Mouse (Mus musculus) MEL (cell line): ENCODE results near the gene Ccsap.

ENCODE experiments used
- CTCF ChIP-seq, 3 experiments: IDR thresholded peaks in 2 of 3; conservative IDR thresholded peaks in 1 of 3; 2 replicates each; pipeline ENCODE4 v1.5.1; 2011 to 2012; ENCODE audit warnings: low read length in 3 of 3, low read depth in 2 of 3, mild to moderate bottlenecking in 2 of 3, improper control_type of control experiment in 1 of 3, inconsistent platforms in 1 of 3, mixed read lengths in 1 of 3, moderate library complexity in 1 of 3; ENCODE audit not compliant: control insufficient read depth in 1 of 3, insufficient read depth in 1 of 3, poor library complexity in 1 of 3, severe bottlenecking in 1 of 3
- MAZ ChIP-seq: IDR thresholded peaks from 2 replicates; pipeline ENCODE4 v1.6.1; 2012; ENCODE audit warnings: low read depth, mild to moderate bottlenecking, inconsistent platforms, low read length, improper control_type of control experiment
- RAD21 ChIP-seq: IDR thresholded peaks from 2 replicates; pipeline ENCODE4 v1.6.1; 2011; ENCODE audit warnings: mild to moderate bottlenecking, low read depth, low read length, improper control_type of control experiment

DNA sequence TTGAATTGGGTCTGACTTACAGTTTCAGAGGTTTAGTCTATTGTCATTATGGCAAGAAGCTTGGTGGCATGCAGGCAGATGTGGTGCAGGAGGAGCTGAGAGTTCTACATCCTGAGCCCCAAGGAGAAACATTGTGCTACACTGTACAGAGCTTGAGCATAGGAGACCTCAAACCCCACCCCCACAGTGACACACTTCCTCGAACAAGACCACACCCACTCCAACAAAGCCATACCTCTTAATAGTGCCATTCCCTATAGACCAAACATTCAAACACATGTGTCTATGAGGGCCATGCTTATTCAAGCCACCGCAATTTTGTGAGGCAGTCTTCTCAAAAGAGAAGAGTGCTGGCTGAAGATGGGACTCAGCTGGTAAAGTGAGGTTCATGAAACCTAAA lies 58.5 kb downstream of the Ccsap start:
- TF ChIP-seq RAD21 (no peak), CTCF (IDR thresholded peaks at IDR 0.05 in 2 of 3, conservative IDR thresholded peaks at IDR 0.05 in 1 of 3; ENCODE audit: control insufficient read depth in 1 of 3, insufficient read depth in 1 of 3, low read depth in 2 of 3, low read length in 3 of 3, poor library complexity in 1 of 3, severe bottlenecking in 1 of 3) (no peak), MAZ (no peak)
